Mouse (Mus musculus) heart, embryonic 15.5 days (tissue): ENCODE data around the gene Cdk5r2. TPM values are rescaled to one million over a fixed set of nuclear protein-coding genes. Genes with fewer than 3 reads are reported as not detected.

Experiments used
- ATAC-seq: fragments of 200-750 bp; cut with Nextera tagmentation; replicated peaks from 2 replicates; pipeline ENCODE4 v1.8.0; 2017; ENCODE audit warnings: low read depth, moderate TSS enrichment; ENCODE audit not compliant: insufficient number of reproducible peaks, insufficient read depth, low FRiP score
- H3K27ac ChIP-seq: fragments of 300-500 bp; sonication (generic); 2 replicates; pipeline ENCODE4 v1.5.1; 2015; ENCODE audit warnings: mild to moderate bottlenecking, inconsistent platforms
- H3K27me3 ChIP-seq: fragments of 300-500 bp; sonication (generic); 2 replicates; pipeline ENCODE4 v1.6.1; 2015; ENCODE audit warnings: inconsistent platforms
- H3K36me3 ChIP-seq: fragments of 300-500 bp; sonication (generic); 2 replicates; pipeline ENCODE4 v1.6.1; 2015; ENCODE audit warnings: mild to moderate bottlenecking, inconsistent platforms
- H3K4me1 ChIP-seq: fragments of 300-500 bp; sonication (generic); replicated peaks from 2 replicates; pipeline ENCODE4 v1.6.1; 2015; ENCODE audit warnings: inconsistent platforms
- H3K4me2 ChIP-seq: fragments of 300-500 bp; sonication (generic); 2 replicates; pipeline ENCODE4 v1.6.1; 2015; ENCODE audit warnings: inconsistent platforms, mild to moderate bottlenecking, moderate library complexity
- H3K4me3 ChIP-seq: fragments of 300-500 bp; sonication (generic); 2 replicates; pipeline ENCODE4 v1.5.1; 2015; ENCODE audit warnings: mild to moderate bottlenecking, inconsistent platforms
- H3K9ac ChIP-seq: fragments of 300-500 bp; sonication (generic); 2 replicates; pipeline ENCODE4 v1.6.1; 2015; ENCODE audit warnings: mild to moderate bottlenecking, inconsistent platforms
- H3K9me3 ChIP-seq: fragments of 300-500 bp; sonication (generic); replicated peaks from 2 replicates; pipeline ENCODE4 v1.6.1; 2016; ENCODE audit warnings: inconsistent platforms
- WGBS: fragments of 180-500 bp; shearing (Covaris S2); methylation state at CpG from one replicate; pipeline ENCODE4 v1.1.7; 2015; ENCODE audit warnings: mixed read lengths; 5-methylcytosine and 5-hydroxymethylcytosine counted together
- polyA plus RNA-seq: library from polyadenylated mRNA; unstranded; fragments of >200 nt; fragmentation: Nextera tagmentation; extraction: Ambion mirVana; gene quantifications from 2 replicates; pipeline ENCODE4 v1.2.1, GENCODE M21; 2015

Cdk5r2 gene
- polyA plus RNA-seq, 1 experiment from 2014 or later = not detected

DNA sequence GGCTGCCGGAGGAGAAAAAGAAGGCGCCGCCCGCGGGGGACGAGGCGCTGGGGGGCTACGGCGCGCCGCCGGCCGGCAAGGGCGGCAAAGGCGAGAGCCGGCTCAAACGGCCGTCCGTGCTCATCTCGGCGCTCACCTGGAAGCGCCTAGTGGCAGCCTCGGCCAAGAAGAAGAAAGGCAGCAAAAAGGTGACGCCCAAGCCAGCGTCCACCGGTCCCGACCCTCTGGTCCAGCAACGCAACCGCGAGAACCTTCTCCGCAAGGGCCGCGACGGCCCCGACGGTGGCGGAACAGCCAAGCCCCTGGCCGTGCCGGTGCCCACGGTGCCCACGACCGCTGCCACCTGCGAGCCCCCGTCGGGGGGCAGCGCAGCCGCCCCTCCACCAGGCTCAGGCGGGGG is 422 bp downstream of the Cdk5r2 start:
- no peaks in the 10 kb centered on the region for H3K36me3 ChIP-seq
- no peak overlapping the region for H3K27ac ChIP-seq
- no peak for ATAC-seq
- peak overlapping the region; percentile 20; the same call in 1 of the 2 replicates for H3K9ac ChIP-seq
- peaks cover 36% of the 10 kb centered on the region for H3K4me1 ChIP-seq
- peak overlapping the region; percentile 98 for H3K4me2 ChIP-seq
- under 1% methylated on average over 48 of the region's 48 CpGs for WGBS
- no peaks in the 10 kb centered on the region for H3K9me3 ChIP-seq
- H3K4me3 ChIP-seq = peak overlapping the region; percentile 61
- peaks cover 98% of the 10 kb centered on the region for H3K27me3 ChIP-seq

- H3K9ac ChIP-seq = no peak overlapping the region
- H3K9me3 ChIP-seq = no peaks in the 10 kb centered on the region
- peak overlapping the region; percentile 61 for H3K4me3 ChIP-seq
- no peak for ATAC-seq
- H3K27ac ChIP-seq = no peak overlapping the region
- 1% methylated on average over 73 of the region's 74 CpGs for whole genome bisulfite sequencing
- peaks cover 97% of the 10 kb centered on the region for H3K27me3 ChIP-seq
- H3K36me3 ChIP-seq = no peaks in the 10 kb centered on the region
- peaks cover 36% of the 10 kb centered on the region for H3K4me1 ChIP-seq
- H3K4me2 ChIP-seq = peak overlapping the region; percentile 98
Observed at GRCm38 (mm10) chr1:74855651-74856438, 1.1 kb downstream of the Cdk5r2 start.

GRCm38 (mm10) chr1:74856439-74856720 is 1.6 kb downstream of the Cdk5r2 start:
- peak overlapping the region; percentile 98 for H3K4me2 ChIP-seq
- 1% methylated on average over 11 of the region's 11 CpGs for WGBS
- no peaks in the 10 kb centered on the region for H3K9me3 ChIP-seq
- peaks cover 36% of the 10 kb centered on the region for H3K4me1 ChIP-seq
- no peaks in the 10 kb centered on the region for H3K36me3 ChIP-seq
- peaks cover 96% of the 10 kb centered on the region for H3K27me3 ChIP-seq
- no peak overlapping the region for H3K9ac ChIP-seq
- peak overlapping the region; percentile 61 for H3K4me3 ChIP-seq
- no peak for ATAC-seq
- no peak overlapping the region for H3K27ac ChIP-seq

GRCm38 (mm10) chr1:74856791-74857190 is 2.1 kb downstream of the Cdk5r2 start:
- peaks cover 91% of the 10 kb centered on the region for H3K27me3 ChIP-seq
- H3K4me2 ChIP-seq = no peak overlapping the region
- under 1% methylated on average over 7 of the region's 7 CpGs for WGBS
- no peak overlapping the region for H3K4me3 ChIP-seq
- no peaks in the 10 kb centered on the region for H3K36me3 ChIP-seq
- ATAC-seq = no peak
- H3K9me3 ChIP-seq = no peaks in the 10 kb centered on the region
- no peak overlapping the region for H3K27ac ChIP-seq
- H3K4me1 ChIP-seq = peaks cover 36% of the 10 kb centered on the region
- no peak overlapping the region for H3K9ac ChIP-seq

DNA sequence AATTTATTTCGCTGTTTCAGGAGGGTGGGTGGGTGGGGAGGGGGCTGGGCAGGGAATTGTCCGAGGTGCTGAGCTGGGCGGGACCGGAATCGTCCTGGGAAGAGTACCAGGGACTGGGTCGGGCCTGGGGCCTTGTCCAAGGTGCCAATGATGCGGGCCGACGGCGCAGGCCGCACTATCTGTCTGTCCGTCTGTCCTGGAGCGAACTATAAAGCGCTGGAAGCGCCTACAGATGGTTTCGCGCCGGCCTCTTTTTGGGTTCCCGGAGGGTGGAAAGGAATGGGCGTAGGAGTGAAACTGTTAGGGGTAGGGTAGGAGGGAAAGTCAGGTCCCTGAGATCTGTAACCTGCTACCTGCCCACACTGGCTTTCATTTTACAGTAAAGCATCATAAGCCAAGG is 2.5 kb downstream of the Cdk5r2 start:
- peaks cover 87% of the 10 kb centered on the region for H3K27me3 ChIP-seq
- H3K4me2 ChIP-seq = no peak overlapping the region
- H3K9me3 ChIP-seq = no peaks in the 10 kb centered on the region
- no peak overlapping the region for H3K4me3 ChIP-seq
- no peak overlapping the region for H3K27ac ChIP-seq
- H3K36me3 ChIP-seq = no peaks in the 10 kb centered on the region
- WGBS = 2% methylated on average over 20 of the region's 20 CpGs
- no peak overlapping the region for H3K9ac ChIP-seq
- ATAC-seq = no peak
- peaks cover 36% of the 10 kb centered on the region for H3K4me1 ChIP-seq

DNA sequence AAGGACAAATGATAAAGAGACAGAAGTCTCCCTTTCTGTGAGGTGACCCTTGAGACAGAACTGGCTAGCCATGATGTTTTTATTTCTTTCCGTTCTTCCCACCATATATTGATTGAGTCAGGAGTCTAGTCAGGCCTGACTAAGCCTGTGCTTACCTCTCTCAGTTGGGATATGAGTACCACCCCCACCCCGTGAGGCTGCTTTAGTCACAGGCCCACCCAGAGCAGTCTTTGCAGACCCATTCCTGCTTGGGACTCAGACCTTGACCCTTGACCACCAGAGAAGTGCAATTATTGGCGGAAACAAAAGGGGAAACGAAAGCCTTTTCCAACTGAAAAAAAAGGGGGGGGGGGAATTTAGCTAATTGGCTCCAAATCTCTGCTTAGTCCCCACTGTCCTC is 2.9 kb downstream of the Cdk5r2 start:
- 13% methylated on average over 4 of the region's 4 CpGs for WGBS
- peaks cover 36% of the 10 kb centered on the region for H3K4me1 ChIP-seq
- H3K4me3 ChIP-seq = peak overlapping the region; percentile 33
- no peak overlapping the region for H3K27ac ChIP-seq
- no peak for ATAC-seq
- H3K4me2 ChIP-seq = peak overlapping the region; percentile 56
- H3K9me3 ChIP-seq = no peaks in the 10 kb centered on the region
- H3K27me3 ChIP-seq = peaks cover 83% of the 10 kb centered on the region
- no peaks in the 10 kb centered on the region for H3K36me3 ChIP-seq
- H3K9ac ChIP-seq = no peak overlapping the region

- Histone ChIP-seq H3K36me3 (no peaks in the 10 kb centered on the region), H3K9ac (no peak overlapping the region), H3K27me3 (peaks cover 77% of the 10 kb centered on the region), H3K27ac (no peak overlapping the region), H3K4me2 (peak overlapping the region; percentile 56), H3K4me1 (peaks cover 36% of the 10 kb centered on the region), H3K9me3 (no peaks in the 10 kb centered on the region), H3K4me3 (peak overlapping the region; percentile 33)
- WGBS = under 1% methylated on average over 29 of the region's 29 CpGs
- 0 out of 2 replicates have a peak, but pooled peaks have one; percentile 12 for ATAC-seq
Observed at GRCm38 (mm10) chr1:74858171-74858719, 3.5 kb downstream of the Cdk5r2 start.

- peaks cover 72% of the 10 kb centered on the region for H3K27me3 ChIP-seq
- peaks cover 36% of the 10 kb centered on the region for H3K4me1 ChIP-seq
- no peak overlapping the region for H3K9ac ChIP-seq
- H3K4me2 ChIP-seq = peak overlapping the region; percentile 56
- no peaks in the 10 kb centered on the region for H3K36me3 ChIP-seq
- peak overlapping the region; percentile 33 for H3K4me3 ChIP-seq
- WGBS = 10% methylated on average over 16 of the region's 16 CpGs
- ATAC-seq = no peak
- no peak overlapping the region for H3K27ac ChIP-seq
- H3K9me3 ChIP-seq = no peaks in the 10 kb centered on the region
Observed at GRCm38 (mm10) chr1:74858805-74859204, 4.1 kb downstream of the Cdk5r2 start.

GRCm38 (mm10) chr1:74859223-74859984 is 4.7 kb downstream of the Cdk5r2 start:
- H3K4me1 ChIP-seq = peaks cover 33% of the 10 kb centered on the region
- no peak for ATAC-seq
- no peaks in the 10 kb centered on the region for H3K9me3 ChIP-seq
- H3K27me3 ChIP-seq = peaks cover 66% of the 10 kb centered on the region
- H3K27ac ChIP-seq = no peak overlapping the region
- H3K36me3 ChIP-seq = no peaks in the 10 kb centered on the region
- no peak overlapping the region for H3K4me3 ChIP-seq
- no peak overlapping the region for H3K9ac ChIP-seq
- no peak overlapping the region for H3K4me2 ChIP-seq
- 36% methylated on average over 6 of the region's 6 CpGs for WGBS

- no peaks in the 10 kb centered on the region for H3K9me3 ChIP-seq
- no peak overlapping the region for H3K9ac ChIP-seq
- no peak overlapping the region for H3K4me3 ChIP-seq
- no peak for ATAC-seq
- H3K27ac ChIP-seq = no peak overlapping the region
- peaks cover 44% of the 10 kb centered on the region for H3K27me3 ChIP-seq
- peaks cover 14% of the 10 kb centered on the region for H3K4me1 ChIP-seq
- H3K36me3 ChIP-seq = no peaks in the 10 kb centered on the region
- H3K4me2 ChIP-seq = no peak overlapping the region
Observed at GRCm38 (mm10) chr1:74861783-74862182, 7.0 kb downstream of the Cdk5r2 start.

DNA sequence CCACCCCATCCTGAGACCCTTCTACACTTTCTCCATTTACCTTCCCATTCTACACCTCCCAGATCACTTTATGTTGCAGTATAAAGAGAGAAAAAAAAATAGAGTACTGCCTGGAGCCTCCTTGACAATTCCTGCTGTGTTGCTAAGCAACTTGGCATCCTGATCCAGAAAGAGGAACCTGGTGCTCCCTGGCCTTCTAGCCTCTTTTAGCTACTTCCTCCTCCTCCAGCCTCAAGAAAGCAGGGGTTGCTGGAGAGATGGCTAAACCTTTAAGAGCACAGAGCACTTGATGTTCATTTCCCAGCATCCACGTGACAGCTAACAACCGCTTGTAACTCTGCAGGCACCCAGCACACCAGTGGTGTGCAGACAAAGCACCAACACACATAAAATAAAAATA is 17.5 kb downstream of the Cdk5r2 start:
- H3K4me1 ChIP-seq = no peaks in the 10 kb centered on the region
- H3K27ac ChIP-seq = no peak overlapping the region
- no peak overlapping the region for H3K4me3 ChIP-seq
- no peak for ATAC-seq
- H3K9ac ChIP-seq = no peak overlapping the region
- H3K4me2 ChIP-seq = no peak overlapping the region
- no peaks in the 10 kb centered on the region for H3K9me3 ChIP-seq
- peaks cover 59% of the 10 kb centered on the region for H3K27me3 ChIP-seq
- H3K36me3 ChIP-seq = no peaks in the 10 kb centered on the region
- 56% methylated on average over 2 of the region's 2 CpGs for WGBS
